Mouse (Mus musculus) embryonic facial prominence, embryonic 15.5 days (tissue): ENCODE results near the gene Ankrd13a. TPM values are rescaled to one million over a fixed set of nuclear protein-coding genes. Genes with fewer than 3 reads are reported as not detected.

Source experiments
- ATAC-seq: fragments of 200-750 bp; cut with Nextera tagmentation; 2 replicates; pipeline ENCODE4 v1.8.0; 2017; ENCODE audit warnings: low read depth, moderate TSS enrichment; ENCODE audit not compliant: insufficient number of reproducible peaks, low FRiP score, low TSS enrichment
- H3K27ac ChIP-seq: fragments of 300-500 bp; sonication (generic); replicated peaks from 2 replicates; pipeline ENCODE4 v1.5.1; 2015; ENCODE audit warnings: mild to moderate bottlenecking, inconsistent platforms
- H3K27me3 ChIP-seq: fragments of 300-500 bp; sonication (generic); 2 replicates; pipeline ENCODE4 v1.6.1; 2015; ENCODE audit warnings: inconsistent platforms
- H3K36me3 ChIP-seq: fragments of 300-500 bp; sonication (generic); 2 replicates; pipeline ENCODE4 v1.6.1; 2015; ENCODE audit warnings: mild to moderate bottlenecking, inconsistent platforms
- H3K4me1 ChIP-seq: fragments of 300-500 bp; sonication (generic); 2 replicates; pipeline ENCODE4 v1.6.1; 2015; ENCODE audit warnings: inconsistent platforms
- H3K4me2 ChIP-seq: fragments of 300-500 bp; sonication (generic); replicated peaks from 2 replicates; pipeline ENCODE4 v1.6.1; 2015; ENCODE audit warnings: mild to moderate bottlenecking, inconsistent platforms
- H3K4me3 ChIP-seq: fragments of 300-500 bp; sonication (generic); replicated peaks from 2 replicates; pipeline ENCODE4 v1.5.1; 2015; ENCODE audit warnings: mild to moderate bottlenecking, inconsistent platforms
- H3K9ac ChIP-seq: fragments of 300-500 bp; sonication (generic); 2 replicates; pipeline ENCODE4 v1.6.1; 2015; ENCODE audit warnings: inconsistent platforms
- H3K9me3 ChIP-seq: fragments of 300-500 bp; sonication (generic); replicated peaks from 2 replicates; pipeline ENCODE4 v1.6.1; 2016; ENCODE audit warnings: inconsistent platforms
- WGBS: fragments of 180-500 bp; shearing (Covaris S2); methylation state at CpG from one replicate; pipeline ENCODE4 v1.1.7; 2015; 5-methylcytosine and 5-hydroxymethylcytosine counted together
- polyA plus RNA-seq: library from polyadenylated mRNA; unstranded; fragments of >200 nt; fragmentation: Nextera tagmentation; extraction: Ambion mirVana; gene quantifications from 2 replicates; pipeline ENCODE4 v1.2.1, GENCODE M21; 2015

Ankrd13a gene
- polyA plus RNA-seq, 1 experiment from 2014 or later: 54.9 TPM

DNA sequence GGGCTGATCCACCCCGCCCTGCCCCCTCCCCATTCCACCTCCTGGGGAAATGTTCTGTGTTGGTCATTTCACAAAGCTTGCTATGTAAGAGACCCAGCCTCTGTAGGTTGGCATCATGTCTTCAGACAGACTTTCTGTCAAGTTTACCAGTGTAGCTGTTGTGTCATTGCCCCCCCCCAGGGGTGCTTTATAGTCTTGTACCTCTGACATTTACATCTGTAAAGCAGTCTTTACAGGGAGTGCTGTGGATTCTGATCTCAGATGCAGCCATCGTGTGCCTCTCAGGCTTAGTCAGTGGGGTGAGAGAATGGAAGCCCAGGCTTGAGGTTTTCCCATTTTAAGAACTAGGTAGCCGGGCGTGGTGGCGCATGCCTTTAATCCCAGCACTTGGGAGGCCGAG lies 27.4 kb downstream of the Ankrd13a start:
- Histone ChIP-seq H3K4me2 (no peak overlapping the region), H3K4me3 (no peak overlapping the region), H3K9ac (no peak overlapping the region), H3K27me3 (no peaks in the 10 kb centered on the region), H3K36me3 (peaks cover 70% of the 10 kb centered on the region), H3K4me1 (peaks cover 19% of the 10 kb centered on the region), H3K27ac (no peak overlapping the region), H3K9me3 (no peaks in the 10 kb centered on the region)
- 92% methylated on average over 6 of the region's 6 CpGs for WGBS
- ATAC-seq: no peak

DNA sequence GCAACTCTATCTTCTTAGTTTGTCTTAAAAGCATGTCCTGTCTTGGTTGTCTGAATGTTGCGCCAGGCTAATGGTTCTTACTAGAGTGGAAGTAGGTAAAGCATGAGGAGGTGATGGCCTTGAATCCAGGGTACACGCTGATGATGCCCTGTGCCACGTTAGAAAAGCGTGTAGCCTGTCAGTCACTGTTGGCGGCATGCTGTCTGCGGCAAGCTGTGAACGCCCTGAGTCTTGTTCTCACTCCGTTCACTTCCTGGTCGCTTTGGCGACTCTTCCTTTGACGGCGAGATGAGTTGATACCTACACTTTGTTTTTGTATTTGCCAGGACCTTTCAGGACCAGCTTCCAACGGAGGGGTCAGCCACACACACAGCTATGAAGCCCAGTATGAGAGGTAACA lies 28.8 kb downstream of the Ankrd13a start:
- no peak for ATAC-seq
- H3K27ac ChIP-seq: no peak overlapping the region
- peaks cover 32% of the 10 kb centered on the region for H3K4me1 ChIP-seq
- WGBS: 87% methylated on average over 13 of the region's 13 CpGs
- H3K4me2 ChIP-seq: no peak overlapping the region
- peaks cover 75% of the 10 kb centered on the region for H3K36me3 ChIP-seq
- no peaks in the 10 kb centered on the region for H3K9me3 ChIP-seq
- H3K27me3 ChIP-seq: no peaks in the 10 kb centered on the region
- no peak overlapping the region for H3K9ac ChIP-seq
- no peak overlapping the region for H3K4me3 ChIP-seq

DNA sequence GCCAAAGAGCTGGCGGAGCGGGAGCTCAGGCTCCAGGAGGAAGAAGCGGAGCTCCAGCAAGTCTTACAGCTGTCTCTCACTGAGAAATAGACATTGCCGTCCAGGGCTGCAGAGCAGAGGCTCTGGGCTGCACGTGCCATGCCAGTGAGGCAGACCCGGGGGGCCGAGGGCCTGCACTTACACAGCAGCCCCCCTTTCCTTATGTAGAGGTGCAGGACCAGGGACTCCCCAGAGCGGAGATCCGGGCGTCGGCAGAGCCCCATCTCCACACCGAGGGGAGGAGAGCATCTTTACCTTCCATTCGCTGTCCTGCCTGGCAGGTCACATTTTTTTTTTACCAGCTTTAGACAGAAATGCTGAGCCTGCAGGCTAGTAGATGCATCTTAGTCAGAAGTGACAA lies 29.9 kb downstream of the Ankrd13a start:
- Histone ChIP-seq H3K36me3 (peaks cover 74% of the 10 kb centered on the region), H3K4me3 (no peak overlapping the region), H3K27ac (no peak overlapping the region), H3K27me3 (no peaks in the 10 kb centered on the region), H3K4me2 (no peak overlapping the region), H3K9me3 (no peaks in the 10 kb centered on the region), H3K4me1 (peaks cover 39% of the 10 kb centered on the region), H3K9ac (no peak overlapping the region)
- no peak for ATAC-seq
- WGBS: 77% methylated on average over 13 of the region's 13 CpGs

DNA sequence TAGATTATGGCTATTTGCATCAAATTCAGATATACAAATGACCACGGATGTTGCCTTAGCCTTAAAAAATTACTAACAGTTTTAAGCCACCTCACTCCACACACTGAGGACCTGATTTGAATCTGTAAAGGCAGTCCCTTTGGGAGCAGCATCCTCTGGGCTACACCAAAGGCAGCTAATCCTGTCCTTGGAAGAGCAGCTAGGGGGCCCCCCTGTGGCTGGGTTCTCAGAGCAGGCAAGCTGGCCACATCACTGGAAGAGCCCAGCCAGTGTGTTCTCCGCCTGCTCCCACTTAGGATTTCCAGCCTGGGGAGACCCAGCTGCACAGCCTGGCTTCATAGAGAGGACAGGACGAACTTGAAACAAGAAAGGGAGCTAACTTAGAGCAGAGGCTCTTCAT lies 30.5 kb downstream of the Ankrd13a start:
- Histone ChIP-seq H3K27ac (peak overlapping the region; percentile 22; the same call in 1 of the 2 replicates), H3K9ac (no peak overlapping the region), H3K4me2 (no peak overlapping the region), H3K4me3 (no peak overlapping the region), H3K4me1 (peaks cover 39% of the 10 kb centered on the region), H3K9me3 (no peaks in the 10 kb centered on the region), H3K27me3 (no peaks in the 10 kb centered on the region), H3K36me3 (peaks cover 67% of the 10 kb centered on the region)
- WGBS: 32% methylated on average over 3 of the region's 3 CpGs
- no peak for ATAC-seq

DNA sequence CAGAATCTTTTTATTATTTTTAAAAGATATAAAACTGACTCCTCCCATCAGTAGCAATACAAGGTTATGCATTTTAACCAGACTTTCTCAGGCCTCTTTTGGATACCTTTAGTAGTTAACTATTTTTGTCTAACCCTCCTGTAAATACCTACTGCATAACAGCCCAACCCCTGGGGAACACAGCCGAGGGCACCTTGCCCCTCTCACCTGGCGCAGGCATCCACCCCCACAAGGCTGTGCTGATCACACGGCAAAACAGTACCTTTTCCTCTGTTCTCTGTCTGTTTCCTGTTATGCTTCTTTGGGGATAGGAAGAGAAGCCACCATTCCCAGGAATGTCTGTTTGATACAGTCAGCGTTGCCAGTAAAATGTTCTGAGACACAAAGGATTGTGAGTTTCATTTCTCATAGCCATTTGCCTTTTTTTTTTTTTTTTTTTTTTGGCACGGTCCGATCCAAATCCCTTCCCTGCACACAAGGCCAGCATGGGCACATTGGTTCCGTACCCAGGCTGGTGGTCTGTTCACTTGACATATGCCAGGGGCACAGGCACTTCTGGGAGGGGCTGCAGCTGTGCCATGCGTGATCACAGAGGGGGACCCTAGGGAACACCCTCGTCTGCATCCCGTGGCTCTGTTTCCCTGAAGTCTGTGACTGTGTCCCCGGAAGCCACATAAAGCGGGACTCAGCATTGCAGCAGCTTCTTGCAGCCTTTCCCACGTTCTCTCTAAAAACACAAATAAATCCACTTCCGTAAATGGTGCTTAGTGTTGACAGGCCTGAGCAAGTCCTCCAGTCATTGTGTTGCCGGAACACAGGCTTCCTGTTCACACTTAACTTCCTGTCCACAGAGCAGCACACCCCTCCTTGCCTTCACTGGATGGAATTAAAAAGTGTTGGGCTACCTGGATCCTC lies 31.2 kb downstream of the Ankrd13a start:
- 55% methylated on average over 15 of the region's 15 CpGs for WGBS
- ATAC-seq: no peak

DNA sequence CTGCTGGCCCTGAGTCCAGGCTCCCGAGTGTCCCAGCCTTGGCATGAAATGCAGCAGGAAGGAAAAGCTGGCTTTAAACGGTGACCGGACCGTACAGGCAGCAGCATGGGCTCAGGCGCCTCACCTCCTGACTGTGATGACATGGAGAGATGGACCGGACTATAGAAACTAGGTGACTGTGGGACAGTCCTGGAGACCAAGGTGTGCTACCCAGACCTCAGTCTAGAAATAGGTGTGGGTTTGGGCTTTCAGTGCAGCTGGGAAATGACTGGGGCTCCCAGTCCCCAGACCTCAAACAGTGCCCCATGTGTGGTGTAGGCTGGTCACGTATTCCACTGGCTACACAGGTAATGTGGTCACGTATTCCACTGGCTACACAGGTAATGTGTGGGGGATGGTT lies 32.2 kb downstream of the Ankrd13a start:
- Histone ChIP-seq H3K27ac (peak overlapping the region; percentile 75), H3K9me3 (no peaks in the 10 kb centered on the region), H3K27me3 (no peaks in the 10 kb centered on the region), H3K4me2 (no peak overlapping the region), H3K4me3 (no peak overlapping the region), H3K36me3 (peaks cover 65% of the 10 kb centered on the region), H3K9ac (no peak overlapping the region), H3K4me1 (peaks cover 39% of the 10 kb centered on the region)
- 79% methylated on average over 8 of the region's 8 CpGs for WGBS
- ATAC-seq: no peak

More for the DNA sequence above, 31.2 kb downstream of the Ankrd13a start:
- no peak overlapping the region for H3K4me2 ChIP-seq
- no peaks in the 10 kb centered on the region for H3K27me3 ChIP-seq
- no peak overlapping the region for H3K4me3 ChIP-seq
- peaks cover 39% of the 10 kb centered on the region for H3K4me1 ChIP-seq
- H3K9me3 ChIP-seq: no peaks in the 10 kb centered on the region
- H3K36me3 ChIP-seq: peaks cover 64% of the 10 kb centered on the region
- peak overlapping the region; percentile 61 for H3K27ac ChIP-seq
- H3K9ac ChIP-seq: no peak overlapping the region

DNA sequence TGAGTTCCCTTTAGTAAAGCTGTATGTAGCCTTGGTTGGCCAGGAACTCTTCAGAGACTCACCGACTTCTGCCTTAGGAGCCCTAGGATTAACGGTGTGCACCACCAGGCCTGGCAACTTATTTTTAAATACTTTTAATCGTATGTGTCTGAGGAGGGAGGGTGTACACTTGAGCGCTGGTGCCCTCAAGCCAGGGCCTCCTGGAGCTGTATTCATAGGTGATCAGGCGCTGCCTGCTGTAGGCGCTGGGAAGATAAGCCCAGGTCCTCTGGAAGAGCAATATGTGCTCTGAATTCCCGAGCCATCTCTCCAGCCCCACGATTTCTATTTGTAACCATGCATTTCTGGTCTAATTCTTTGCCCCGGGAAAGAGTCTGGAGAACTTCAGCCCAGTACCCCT lies 32.6 kb downstream of the Ankrd13a start:
- Histone ChIP-seq H3K4me3 (no peak overlapping the region), H3K9me3 (no peaks in the 10 kb centered on the region), H3K27me3 (no peaks in the 10 kb centered on the region), H3K9ac (no peak overlapping the region), H3K36me3 (peaks cover 61% of the 10 kb centered on the region), H3K4me2 (no peak overlapping the region), H3K27ac (peak overlapping the region; percentile 75), H3K4me1 (peaks cover 41% of the 10 kb centered on the region)
- 38% methylated on average over 9 of the region's 9 CpGs for WGBS
- no peak for ATAC-seq

DNA sequence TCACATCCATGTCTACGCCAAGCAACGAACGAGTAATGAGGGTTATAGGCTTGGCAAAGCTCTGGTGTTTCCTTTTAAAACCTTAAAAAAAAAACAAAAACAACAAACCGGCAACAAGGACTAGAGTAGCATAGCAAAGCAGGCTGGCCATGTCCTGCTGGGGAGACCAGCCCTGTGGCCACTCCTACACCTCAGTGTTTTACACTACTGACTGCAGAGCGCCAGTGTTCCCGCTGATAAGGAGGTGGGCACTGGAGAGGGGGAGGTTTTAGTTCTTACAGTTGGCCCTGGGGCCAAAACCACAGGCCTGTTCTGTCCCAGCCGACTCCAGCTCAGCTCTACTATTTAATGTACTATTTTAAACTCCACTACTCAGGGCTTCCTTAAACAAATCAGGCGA lies 33.0 kb downstream of the Ankrd13a start:
- Histone ChIP-seq H3K9me3 (no peaks in the 10 kb centered on the region), H3K4me2 (no peak overlapping the region), H3K36me3 (peaks cover 57% of the 10 kb centered on the region), H3K27me3 (no peaks in the 10 kb centered on the region), H3K27ac (peak overlapping the region; percentile 75), H3K9ac (no peak overlapping the region), H3K4me1 (peaks cover 44% of the 10 kb centered on the region), H3K4me3 (no peak overlapping the region)
- ATAC-seq: no peak
- 22% methylated on average over 8 of the region's 8 CpGs for WGBS

DNA sequence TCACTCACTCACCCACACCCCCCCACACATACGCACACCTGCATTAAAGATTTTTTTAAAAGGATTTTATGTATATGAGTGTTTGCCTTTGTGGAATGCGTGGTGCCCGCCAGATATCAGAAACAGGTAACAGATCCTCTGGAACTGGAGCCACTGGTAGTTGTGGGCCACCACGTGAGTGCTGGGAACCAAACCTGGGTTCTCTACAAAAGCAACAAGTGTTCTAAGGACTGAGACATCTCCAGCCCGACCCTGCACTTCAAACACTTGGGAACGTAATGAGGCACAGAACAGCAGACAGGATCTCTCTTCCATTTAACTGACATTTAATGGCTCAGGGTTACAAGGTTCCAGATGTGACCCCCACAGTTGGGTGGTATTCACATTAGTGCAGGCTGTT lies 33.4 kb downstream of the Ankrd13a start:
- Histone ChIP-seq H3K27me3 (no peaks in the 10 kb centered on the region), H3K9ac (no peak overlapping the region), H3K4me3 (no peak overlapping the region), H3K27ac (no peak overlapping the region), H3K36me3 (peaks cover 53% of the 10 kb centered on the region), H3K4me1 (peaks cover 48% of the 10 kb centered on the region), H3K9me3 (no peaks in the 10 kb centered on the region), H3K4me2 (no peak overlapping the region)
- 46% methylated on average over 6 of the region's 6 CpGs for WGBS
- ATAC-seq: no peak

DNA sequence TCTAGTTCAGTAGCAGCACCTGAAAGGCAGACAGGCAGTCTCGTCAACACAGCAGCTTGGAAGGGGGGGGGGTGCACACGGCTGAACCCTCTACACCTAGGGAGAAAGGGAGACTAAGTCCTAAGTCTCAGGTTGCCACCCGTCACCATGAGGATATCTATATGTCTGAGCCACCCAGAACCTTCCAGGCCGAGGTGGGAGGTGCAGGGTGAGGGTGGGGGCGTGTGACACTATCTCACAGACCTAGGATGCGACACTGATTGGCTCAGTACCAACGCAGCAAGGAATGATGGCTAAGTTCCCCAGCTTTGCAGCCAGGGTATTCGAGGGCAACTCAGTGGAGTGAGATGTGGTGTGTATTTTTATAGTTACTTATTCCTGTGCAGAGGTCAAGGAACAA lies 33.9 kb downstream of the Ankrd13a start:
- H3K27me3 ChIP-seq: no peaks in the 10 kb centered on the region
- H3K9me3 ChIP-seq: no peaks in the 10 kb centered on the region
- no peak overlapping the region for H3K9ac ChIP-seq
- no peak overlapping the region for H3K4me3 ChIP-seq
- WGBS: 67% methylated on average over 8 of the region's 8 CpGs
- no peak overlapping the region for H3K4me2 ChIP-seq
- H3K27ac ChIP-seq: no peak overlapping the region
- ATAC-seq: no peak
- H3K4me1 ChIP-seq: peaks cover 49% of the 10 kb centered on the region
- H3K36me3 ChIP-seq: peaks cover 48% of the 10 kb centered on the region

DNA sequence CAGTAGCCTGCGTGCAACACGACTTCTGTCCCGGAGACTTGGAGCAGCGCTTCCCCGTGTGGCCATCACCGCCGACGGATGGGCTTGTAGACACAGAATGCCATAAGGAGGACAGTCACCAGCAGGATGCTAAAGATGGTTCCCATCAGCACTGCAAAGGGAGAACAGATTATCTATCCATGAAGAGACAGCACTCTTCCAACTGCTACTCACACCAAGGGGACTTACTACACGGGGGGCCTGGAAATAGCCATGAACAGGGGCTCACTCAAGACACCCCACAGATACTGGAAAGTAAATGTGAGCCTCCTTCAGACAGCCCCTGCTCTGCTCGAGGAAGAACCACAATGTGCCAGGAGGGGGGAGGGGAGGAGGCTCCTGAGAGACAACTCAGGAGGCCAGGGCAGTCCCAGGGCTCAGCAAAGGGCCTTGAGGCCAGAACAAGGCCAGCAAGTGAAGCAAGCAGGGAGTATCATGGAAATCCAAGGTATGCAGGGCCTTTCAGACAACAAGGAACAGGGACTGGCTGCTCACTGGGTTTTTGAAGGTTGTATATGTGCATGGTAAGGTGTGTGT lies 34.8 kb downstream of the Ankrd13a start:
- H3K36me3 ChIP-seq: peaks cover 39% of the 10 kb centered on the region
- no peak overlapping the region for H3K27ac ChIP-seq
- no peak overlapping the region for H3K4me2 ChIP-seq
- H3K9ac ChIP-seq: no peak overlapping the region
- H3K27me3 ChIP-seq: no peaks in the 10 kb centered on the region
- 73% methylated on average over 10 of the region's 10 CpGs for WGBS
- no peak overlapping the region for H3K4me3 ChIP-seq
- peaks cover 49% of the 10 kb centered on the region for H3K4me1 ChIP-seq
- ATAC-seq: no peak
- no peaks in the 10 kb centered on the region for H3K9me3 ChIP-seq
